Mouse (Mus musculus) CH12.LX (cell line): ENCODE measurements around the gene Gm17482. TPM values are rescaled to one million over a fixed set of nuclear protein-coding genes. Genes with fewer than 3 reads are reported as not detected.

ENCODE experiments used
- DNase-seq: peaks from one replicate; pipeline ENCODE4 v3.0.0-alpha.2; 2013; ENCODE audit errors: extremely low read depth
- H3K27ac ChIP-seq: 2 replicates; pipeline ENCODE4 v1.5.1; 2012; ENCODE audit warnings: low read depth, mild to moderate bottlenecking, control low read depth, moderate library complexity; ENCODE audit not compliant: insufficient read depth
- H3K27me3 ChIP-seq: replicated peaks from 2 replicates; pipeline ENCODE3; 2012; ENCODE audit warnings: inconsistent platforms
- H3K36me3 ChIP-seq, 2 experiments: replicated peaks in 1 of 2; 2 replicates each; pipeline versions ENCODE3 to v1.6.1; 2012; ENCODE audit warnings: inconsistent platforms in 1 of 2, low read length in 1 of 2, mild to moderate bottlenecking in 1 of 2, mixed read lengths in 1 of 2, moderate library complexity in 1 of 2; ENCODE audit not compliant: control insufficient read depth in 1 of 2, insufficient read depth in 1 of 2
- H3K4me1 ChIP-seq, 2 experiments: 2 replicates each; pipeline ENCODE4 v1.6.1; 2012; ENCODE audit warnings: inconsistent platforms in 1 of 2, moderate library complexity in 1 of 2; ENCODE audit not compliant: insufficient read depth in 2 of 2, control insufficient read depth in 1 of 2
- H3K4me2 ChIP-seq: 2 replicates; pipeline ENCODE4 v1.6.1; 2012; ENCODE audit warnings: low read depth, mild to moderate bottlenecking, control low read depth; ENCODE audit not compliant: poor library complexity, insufficient read depth, severe bottlenecking
- H3K4me3 ChIP-seq, 3 experiments: fragments of 150-350 bp in 1 of 3; sonication (generic) in 1 of 3; replicated peaks in 1 of 3; 2 replicates each; pipeline versions ENCODE3 to v1.5.1; 2011 to 2012; ENCODE audit warnings: low read depth in 2 of 3, low read length in 2 of 3, mild to moderate bottlenecking in 2 of 3, moderate library complexity in 2 of 3, control low read depth in 1 of 3, improper control_type of control experiment in 1 of 3, inconsistent platforms in 1 of 3, mixed read lengths in 1 of 3; ENCODE audit not compliant: poor library complexity in 1 of 3
- H3K79me2 ChIP-seq: replicated peaks from 2 replicates; pipeline ENCODE4 v1.6.1; 2012; ENCODE audit warnings: mild to moderate bottlenecking, moderate library complexity; ENCODE audit not compliant: control insufficient read depth, poor library complexity, insufficient read depth, severe bottlenecking; ENCODE audit errors: extremely low read depth
- H3K9ac ChIP-seq: 2 replicates; pipeline ENCODE4 v1.6.1; 2012; ENCODE audit warnings: low read depth, mild to moderate bottlenecking, control low read depth, moderate library complexity; ENCODE audit not compliant: insufficient read depth
- H3K9me3 ChIP-seq: replicated peaks from 2 replicates; pipeline ENCODE3; 2012; ENCODE audit warnings: low read length, inconsistent platforms, mixed read lengths
- EP300 ChIP-seq: IDR thresholded peaks from 2 replicates; pipeline ENCODE4 v1.6.1; 2011; ENCODE audit warnings: low read length, improper control_type of control experiment
- ETS1 ChIP-seq: conservative IDR thresholded peaks from 2 replicates; pipeline ENCODE4 v1.6.1; 2012; ENCODE audit warnings: low read depth, mild to moderate bottlenecking, inconsistent platforms, low read length, improper control_type of control experiment, moderate library complexity
- HCFC1 ChIP-seq: IDR thresholded peaks from 2 replicates; pipeline ENCODE4 v1.6.1; 2012; ENCODE audit warnings: low read depth, mild to moderate bottlenecking, inconsistent platforms, low read length, improper control_type of control experiment
- IRF4 ChIP-seq: IDR thresholded peaks from 2 replicates; pipeline ENCODE4 v1.6.1; 2014; ENCODE audit warnings: low read depth, mild to moderate bottlenecking, inconsistent platforms, low read length, improper control_type of control experiment
- KAT2A ChIP-seq: IDR thresholded peaks from 2 replicates; pipeline ENCODE4 v1.6.1; 2012; ENCODE audit warnings: low read length, improper control_type of control experiment, inconsistent platforms; ENCODE audit not compliant: insufficient replicate concordance
- MXI1 ChIP-seq: IDR thresholded peaks from 2 replicates; pipeline ENCODE4 v1.6.1; 2011; ENCODE audit warnings: mild to moderate bottlenecking, low read depth, low read length, improper control_type of control experiment
- SIN3A ChIP-seq: IDR thresholded peaks from 2 replicates; pipeline ENCODE4 v1.6.1; 2012; ENCODE audit warnings: low read length, improper control_type of control experiment, inconsistent platforms
- TCF12 ChIP-seq: IDR thresholded peaks from 2 replicates; pipeline ENCODE4 v1.6.1; 2014; ENCODE audit warnings: low read depth, mild to moderate bottlenecking, inconsistent platforms, low read length, improper control_type of control experiment
- UBTF ChIP-seq: IDR thresholded peaks from 2 replicates; pipeline ENCODE4 v1.6.1; 2012; ENCODE audit warnings: low read depth, mild to moderate bottlenecking, inconsistent platforms, low read length, improper control_type of control experiment, moderate library complexity
- ZC3H11A ChIP-seq: IDR thresholded peaks from 2 replicates; pipeline ENCODE4 v1.6.1; 2012; ENCODE audit warnings: low read depth, mild to moderate bottlenecking, inconsistent platforms, low read length, improper control_type of control experiment
- ZKSCAN1 ChIP-seq: IDR thresholded peaks from 2 replicates; pipeline ENCODE4 v1.6.1; 2012; ENCODE audit warnings: low read depth, inconsistent platforms, low read length, improper control_type of control experiment, borderline replicate concordance
- dilution Hi-C: fragments of 300-500 bp; cut with MboI; formaldehyde crosslinking; loops from 2 replicates; pipeline ENCODE4 v1.14.3; 2020; ENCODE audit warnings: low sequenced_read_pairs; ENCODE audit not compliant: extremely low pct_unique_long_range_greater_than_20kb, extremely low pct_ligation_motif_present
- in situ Hi-C: fragments of 300-500 bp; cut with MboI; formaldehyde crosslinking; loops from 3 replicates; pipeline ENCODE4 v1.14.3; 2019; ENCODE audit warnings: low sequenced_read_pairs, low pct_ligation_motif_present, low pct_unique_long_range_greater_than_20kb, mixed read lengths
- polyA plus RNA-seq: library from polyadenylated mRNA; unstranded; fragments of >175 nt; gene quantifications from 2 replicates; pipeline ENCODE4 v1.2.1, GENCODE M21; 2012; ENCODE audit warnings: low read depth; ENCODE audit not compliant: insufficient read length
- total RNA-seq, 2 experiments: library from RNA; depleted of rRNA; stranded (reverse); fragments of 300-350 nt in 1 of 2; fragments of >200 nt in 1 of 2; gene quantifications; 2 replicates each; pipeline ENCODE4 v1.2.3; 2012 to 2014

Gm17482 gene
- total and polyA plus RNA-seq, 3 experiments, result not detected

GRCm38 (mm10) chr6:115213129-115213528, 14.0 kb upstream of the Gm17482 start:
- TF ChIP-seq MXI1 (no peak), EP300 (peak; percentile 63), IRF4 (no peak), UBTF (no peak), HCFC1 (no peak), TCF12 (peak; percentile 78), SIN3A (no peak), ZC3H11A (no peak)
- dilution Hi-C loops, result no loop called here
- Histone ChIP-seq H3K36me3 (no peaks in the 10 kb centered on the region), H3K27ac (no peak overlapping the region), H3K9me3 (peaks cover 2% of the 10 kb centered on the region), H3K4me2 (no peak overlapping the region), H3K9ac (no peak overlapping the region), H3K4me1 (peaks cover 0 to 18% of the 10 kb centered on the region in 2 experiments; a peak in 1 of 4 replicates), H3K27me3 (no peaks in the 10 kb centered on the region), H3K4me3 (no peak overlapping the region), H3K79me2 (no peaks in the 10 kb centered on the region)
- DNase-seq, result peak; percentile 8
- in situ Hi-C loops, result no loop called here

GRCm38 (mm10) chr6:115221215-115221641, 5.9 kb upstream of the Gm17482 start:
- H3K4me3 ChIP-seq, result no peak overlapping the region
- no peaks in the 10 kb centered on the region for H3K9me3 ChIP-seq
- in situ Hi-C loops, result no loop called here
- no peak overlapping the region for H3K9ac ChIP-seq
- no peak for DNase-seq
- H3K4me1 ChIP-seq, result no peaks in the 10 kb centered on the region
- H3K79me2 ChIP-seq, result no peaks in the 10 kb centered on the region
- dilution Hi-C loops, result no loop called here
- no peak for TF ChIP-seq ZKSCAN1
- no peaks in the 10 kb centered on the region for H3K36me3 ChIP-seq
- H3K27me3 ChIP-seq, result no peaks in the 10 kb centered on the region
- no peak overlapping the region for H3K4me2 ChIP-seq
- no peak overlapping the region for H3K27ac ChIP-seq

GRCm38 (mm10) chr6:115225519-115225918, 1.6 kb upstream of the Gm17482 start:
- Histone ChIP-seq H3K79me2 (no peaks in the 10 kb centered on the region), H3K4me1 (no peaks in the 10 kb centered on the region), H3K27me3 (no peaks in the 10 kb centered on the region), H3K4me2 (no peak overlapping the region), H3K4me3 (no peak overlapping the region), H3K9me3 (no peaks in the 10 kb centered on the region), H3K36me3 (no peaks in the 10 kb centered on the region), H3K9ac (no peak overlapping the region), H3K27ac (no peak overlapping the region)
- DNase-seq, result no peak
- no peak for TF ChIP-seq SIN3A
- no peak for TF ChIP-seq KAT2A
- TF ChIP-seq ETS1, result no peak
- in situ Hi-C loops, result no loop called here
- dilution Hi-C loops, result no loop called here
